Mouse (Mus musculus) left cerebral cortex, adult 8-10 months (tissue): ENCODE measurements around the gene Abca12. TPM values are rescaled to one million over a fixed set of nuclear protein-coding genes. Genes with fewer than 3 reads are reported as not detected.

Source experiments
- DNase-seq, 2 experiments: peaks; one replicate each; pipeline ENCODE4 v3.0.0; 2022; ENCODE audit warnings: low spot score in 2 of 2
- total RNA-seq, 4 experiments: library from RNA; stranded (reverse); gene quantifications; 2 replicates each; pipeline ENCODE4 v1.2.4; 2022

Abca12 gene
- total RNA-seq, 4 experiments from 2014 or later, result 0.20 to 0.30 (median 0.23) TPM

GRCm38 (mm10) chr1:71338548-71339340 is 76.0 kb downstream of the Abca12 start:
- no peak for DNase-seq

- no peak for DNase-seq
Observed at GRCm38 (mm10) chr1:71330349-71330748, 84.4 kb downstream of the Abca12 start.

- no peak for DNase-seq
Observed at GRCm38 (mm10) chr1:71312171-71312570, 102.5 kb downstream of the Abca12 start.

GRCm38 (mm10) chr1:71310614-71311013 is 104.1 kb downstream of the Abca12 start:
- no peak for DNase-seq

DNA sequence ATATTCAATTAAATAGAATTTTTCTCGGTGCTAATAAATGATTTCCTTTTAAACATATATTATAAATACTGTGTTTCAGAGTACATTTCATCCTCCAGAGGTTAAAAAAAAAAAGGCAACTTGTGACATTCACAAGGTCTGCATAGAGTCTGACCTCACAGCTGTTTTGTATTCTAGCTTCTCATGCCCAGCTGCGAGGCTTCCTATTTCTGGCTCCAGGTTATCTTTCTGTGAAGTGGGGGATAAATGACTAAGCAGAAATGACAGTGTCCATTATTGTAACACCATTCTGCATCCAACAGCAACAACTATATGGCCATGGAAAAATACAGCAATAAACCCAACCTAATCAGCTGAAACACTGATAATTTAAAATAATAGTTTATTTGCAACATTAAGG is 107.3 kb downstream of the Abca12 start:
- DNase-seq, result no peak

DNA sequence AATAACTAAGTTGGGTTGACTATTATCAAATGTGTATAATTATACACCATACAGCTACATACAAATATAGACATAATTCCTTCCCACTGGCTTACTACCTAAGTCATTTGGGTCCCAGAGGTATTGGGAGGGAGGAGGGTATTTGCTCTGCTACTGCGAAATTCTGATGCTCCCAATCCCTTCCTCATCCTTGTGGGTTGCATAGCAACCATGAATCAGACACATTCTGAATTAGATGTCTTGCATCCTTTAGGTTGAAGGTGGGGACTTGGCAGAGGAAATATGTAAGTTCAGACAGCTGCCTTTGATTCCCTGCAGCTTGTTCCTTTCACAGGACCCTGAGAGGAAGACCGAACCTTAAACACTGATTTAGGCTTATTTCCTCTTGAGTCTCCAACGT is 108.5 kb downstream of the Abca12 start:
- DNase-seq, result no peak

DNA sequence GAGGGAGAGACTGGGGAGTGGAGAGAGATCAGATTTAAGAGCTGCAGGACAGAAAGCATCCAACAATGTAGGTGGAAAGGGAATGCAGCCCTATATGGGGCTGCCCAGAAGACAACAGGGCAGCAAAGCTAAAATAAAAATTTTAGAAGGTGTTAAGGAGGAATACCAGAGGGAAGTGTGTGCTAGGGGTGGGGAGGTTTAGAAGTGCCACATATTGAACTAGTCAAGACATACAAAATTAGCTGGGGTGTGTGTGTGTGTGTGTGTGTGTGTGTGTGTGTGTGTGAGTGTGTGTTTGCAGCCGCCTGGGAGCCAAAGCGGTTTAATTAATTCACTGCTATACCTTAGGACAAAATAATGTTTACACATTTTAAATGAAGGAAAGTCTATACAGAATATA is 110.1 kb downstream of the Abca12 start:
- DNase-seq, result no peak

DNA sequence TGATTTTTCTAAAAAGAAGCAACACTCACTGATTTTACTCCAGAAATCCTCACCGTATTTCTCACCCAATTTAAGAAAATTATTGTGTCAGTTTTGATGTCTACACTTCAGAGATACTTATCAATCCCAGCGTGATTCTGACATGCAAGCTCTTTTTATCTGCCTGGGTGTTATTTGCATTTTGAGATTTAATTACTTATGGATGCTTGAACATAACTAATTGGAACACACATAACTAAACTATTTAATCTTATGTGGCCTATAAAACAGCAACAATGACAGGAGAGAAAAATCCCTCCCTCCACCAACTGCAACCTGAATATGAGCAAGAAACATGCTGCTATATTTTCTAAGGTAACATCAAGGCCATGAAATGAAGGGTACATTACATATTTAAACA is 117.7 kb downstream of the Abca12 start:
- DNase-seq, result no peak

DNA sequence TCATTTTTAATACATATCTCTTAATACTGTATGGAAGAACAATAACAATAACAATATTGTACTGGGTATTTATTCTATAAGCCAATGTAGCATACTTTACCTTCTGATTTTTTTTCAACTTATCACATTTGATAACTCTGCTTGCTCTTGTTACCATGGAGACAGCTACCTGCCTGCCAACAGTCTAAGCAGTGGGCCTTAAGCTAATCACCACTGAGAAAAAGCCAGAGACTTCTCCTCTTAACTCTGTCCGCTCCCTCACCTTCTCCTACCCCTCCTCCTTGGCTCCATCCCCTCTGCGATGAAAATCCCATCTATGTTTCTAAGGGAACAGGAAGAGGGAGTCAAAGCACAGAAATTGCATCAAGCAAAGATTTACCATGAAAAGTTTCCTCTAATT is 118.1 kb downstream of the Abca12 start:
- no peak for DNase-seq

DNA sequence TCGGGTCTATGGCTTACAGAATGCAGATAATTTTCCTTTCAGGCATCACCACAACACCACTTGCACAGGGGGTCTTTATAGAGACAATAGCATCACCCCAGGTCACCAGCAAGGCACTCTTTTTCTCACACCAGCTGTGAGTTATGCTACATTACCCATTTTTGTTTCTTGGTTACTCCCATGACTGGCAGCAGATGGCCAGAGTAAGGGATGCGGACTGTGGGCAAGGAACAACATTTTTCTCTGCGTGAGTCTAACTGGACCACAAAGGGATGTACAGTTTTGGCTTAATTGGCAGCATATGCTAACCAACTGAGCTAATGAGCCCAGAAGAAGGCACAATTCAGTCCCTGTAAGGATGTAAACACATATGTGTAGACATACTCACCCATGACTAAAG is 122.8 kb downstream of the Abca12 start:
- no peak for DNase-seq

GRCm38 (mm10) chr1:71289511-71289910 is 125.2 kb downstream of the Abca12 start:
- DNase-seq, result peak; percentile 36 to 45

DNA sequence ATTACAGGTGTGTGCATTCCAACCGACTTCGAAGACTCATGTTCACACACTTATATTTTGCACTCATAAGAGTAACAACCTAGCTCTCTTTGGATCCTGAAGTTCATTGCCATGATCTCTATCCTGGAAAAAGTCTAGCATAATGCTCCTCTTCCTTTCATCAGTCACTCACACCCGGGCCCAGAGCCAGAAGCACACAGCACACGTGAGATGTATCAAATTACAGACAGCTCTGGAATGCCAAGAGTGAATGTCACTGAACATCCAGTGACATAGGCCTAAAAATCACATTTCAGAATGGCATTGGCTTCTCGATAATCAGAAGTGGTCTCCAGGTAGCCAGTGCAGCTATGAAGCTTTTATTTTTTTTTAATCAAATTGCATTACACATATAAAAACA is 137.8 kb downstream of the Abca12 start:
- no peak for DNase-seq

DNA sequence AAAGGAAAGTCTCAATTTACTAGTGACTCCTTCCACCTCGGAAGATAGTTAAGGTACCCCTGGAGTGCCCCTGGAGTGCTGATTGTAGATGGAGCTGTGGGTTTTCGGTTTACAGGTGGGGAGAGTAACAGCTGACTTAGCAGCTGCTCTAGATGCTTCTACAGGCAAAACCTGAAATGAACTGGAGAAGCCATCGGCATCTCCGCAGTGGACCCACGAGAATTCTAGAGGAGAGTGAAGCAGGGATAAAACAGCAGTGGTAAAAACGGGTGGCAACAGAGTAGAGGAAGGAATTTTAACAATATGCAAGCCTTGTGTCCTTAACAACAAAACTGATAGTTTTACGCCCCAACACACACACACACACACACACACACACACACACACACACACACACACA is 142.2 kb downstream of the Abca12 start:
- no peak for DNase-seq

- no peak for DNase-seq
Observed at GRCm38 (mm10) chr1:71272077-71272476, 142.6 kb downstream of the Abca12 start.

DNA sequence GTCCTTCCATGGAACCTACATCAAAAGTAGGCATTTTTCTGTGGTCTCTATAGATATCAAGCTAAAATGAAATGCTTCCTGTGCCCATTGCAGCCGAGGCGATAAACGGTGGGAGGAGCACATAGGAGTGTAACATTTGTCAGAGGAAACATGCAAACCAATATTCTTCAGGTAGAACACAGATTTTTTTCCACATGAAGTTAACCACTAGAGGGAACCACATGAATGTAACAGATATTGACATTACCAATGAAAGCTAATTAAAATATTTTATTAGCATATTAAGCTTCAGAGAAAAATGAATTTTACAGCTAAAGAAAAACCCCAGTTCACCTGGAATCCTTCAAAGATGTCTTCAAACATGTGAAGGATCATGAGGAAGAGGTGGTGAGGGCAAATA is 144.6 kb downstream of the Abca12 start:
- no peak for DNase-seq

DNA sequence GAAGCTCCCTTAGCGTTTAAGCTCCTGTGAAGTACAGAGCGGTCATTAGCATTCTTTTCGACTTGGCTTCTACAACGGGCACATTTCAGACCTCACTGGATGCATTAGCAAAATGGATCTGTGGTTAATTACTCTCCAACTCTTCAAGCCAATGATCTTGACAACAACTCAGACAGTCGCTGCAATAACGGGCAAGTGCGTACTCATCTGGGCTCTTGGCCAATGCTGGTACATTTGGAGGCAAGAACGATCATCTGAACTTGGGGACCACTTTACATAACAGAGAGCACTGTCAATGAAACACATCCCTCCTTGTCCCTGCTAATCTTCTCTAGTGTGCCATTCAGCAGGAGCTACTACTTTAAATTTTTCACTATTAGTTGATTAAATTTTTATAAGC is 148.1 kb downstream of the Abca12 start:
- DNase-seq, result no peak

GRCm38 (mm10) chr1:71263532-71263931 is 151.2 kb downstream of the Abca12 start:
- no peak for DNase-seq

GRCm38 (mm10) chr1:71244647-71245046 is 170.1 kb downstream of the Abca12 start:
- DNase-seq, result no peak

- DNase-seq, result no peak
Observed at GRCm38 (mm10) chr1:71241396-71241795, 173.3 kb downstream of the Abca12 start.

GRCm38 (mm10) chr1:71239586-71239985 is 175.1 kb downstream of the Abca12 start:
- no peak for DNase-seq

- DNase-seq, result no peak
Observed at GRCm38 (mm10) chr1:71235335-71235734, 179.4 kb downstream of the Abca12 start.

GRCm38 (mm10) chr1:71231211-71231610 is 183.5 kb downstream of the Abca12 start:
- no peak for DNase-seq

- DNase-seq, result no peak
Observed at GRCm38 (mm10) chr1:71203581-71203980, 211.1 kb downstream of the Abca12 start.

DNA sequence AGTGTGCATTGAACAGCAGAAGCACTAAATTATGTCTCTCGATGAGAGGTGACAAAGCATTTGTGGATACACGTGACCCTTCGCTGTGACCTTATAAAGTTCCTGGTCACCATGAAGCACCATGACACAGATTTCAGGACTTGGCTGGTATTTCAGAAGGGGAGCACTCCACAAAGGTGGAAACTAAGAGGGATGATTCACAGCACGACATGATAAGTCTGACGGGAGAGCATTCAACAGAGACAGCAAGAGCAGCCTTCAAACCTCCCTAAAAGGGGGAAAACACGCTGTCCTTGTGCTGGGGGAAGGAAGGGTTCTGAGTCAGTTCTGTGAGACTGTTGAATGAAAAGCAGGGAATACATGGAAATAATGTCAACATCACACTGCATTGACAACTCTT is 218.5 kb downstream of the Abca12 start:
- no peak for DNase-seq
